Mouse (Mus musculus) olfactory bulb, adult 2 months (tissue): ENCODE data around the gene Ppm1j.
"Not testable (repeated sequence)": the region's sequence is repeated elsewhere in the genome, so short reads cannot be mapped to it uniquely, and the experiment has no call there.

Source experiments
- CTCF ChIP-seq: fragments of 200-500 bp; IDR thresholded peaks from 2 replicates; pipeline ENCODE4 v1.5.1; 2012; ENCODE audit warnings: low read depth, mild to moderate bottlenecking, low read length, moderate library complexity; ENCODE audit not compliant: insufficient read depth
- POLR2A ChIP-seq: fragments of 200-500 bp; IDR thresholded peaks from 2 replicates; pipeline ENCODE4 v1.6.1; 2012; ENCODE audit warnings: mild to moderate bottlenecking, low read depth, low read length, moderate library complexity; ENCODE audit not compliant: insufficient read depth

GRCm38 (mm10) chr3:104752845-104753244 lies 28.0 kb upstream of the Ppm1j start:
- TF ChIP-seq CTCF, POLR2A: not testable (repeated sequence)
